In the genomic region with DNA sequence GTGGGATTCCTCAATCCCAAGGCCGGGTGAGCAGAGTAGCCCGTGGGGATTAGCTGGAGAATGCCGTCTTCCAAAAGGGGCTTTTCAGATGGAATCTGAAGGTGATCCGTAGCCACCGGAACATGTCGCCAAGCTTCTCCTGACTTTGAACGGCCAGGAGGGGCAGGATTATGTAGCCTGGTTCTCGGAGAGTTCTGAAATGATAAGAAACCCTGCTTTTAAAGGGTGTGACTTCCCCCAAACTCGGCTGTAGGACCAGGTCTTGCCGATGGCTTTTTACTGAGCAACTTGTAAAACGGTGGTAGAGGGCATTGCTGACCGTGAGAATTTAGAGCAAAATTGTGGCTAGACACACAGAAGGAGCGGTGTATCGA, we compare ENCODE assay signal across 8 mouse cellular contexts. TPM values are rescaled to one million over a fixed set of nuclear protein-coding genes. Genes with fewer than 3 reads are reported as not detected.
DNase-seq lines count a peak whose midpoint lies in the region; ATAC-seq and TF ChIP-seq lines count a peak whose summit lies in the region.

No protein-coding gene starts in this region.

- H3K9me3 ChIP-seq in forebrain, embryonic 12.5 days, result no peaks in the 10 kb centered on the region
- H3K9me3 ChIP-seq in liver, embryonic 14.5 days (ENCODE audit: control insufficient read depth, low read length), result no peaks in the 10 kb centered on the region

- ATAC-seq in forebrain, embryonic 12.5 days (ENCODE audit: low FRiP score), result no peak
- ATAC-seq in liver, embryonic 14.5 days (ENCODE audit: insufficient read depth), result no peak

- no peak for TF ChIP-seq EP300 in heart, adult 2 months (IDR thresholded peaks at IDR 0.05; ENCODE audit: insufficient read depth, low read depth, low read length)
- TF ChIP-seq EP300 in liver, embryonic 14.5 days (IDR thresholded peaks at IDR 0.05; ENCODE audit: low read depth), result no peak

- H3K4me1 ChIP-seq in heart, adult 2 months (ENCODE audit: control insufficient read depth, insufficient read depth, low read length), result no peaks in the 10 kb centered on the region
- H3K4me1 ChIP-seq in forebrain, embryonic 12.5 days, result peaks cover 23% of the 10 kb centered on the region
- peaks cover 0 to 18% of the 10 kb centered on the region in 2 experiments; a peak in 3 of 4 replicates for H3K4me1 ChIP-seq in liver, embryonic 14.5 days (replicated peaks; ENCODE audit: control insufficient read depth in 2 of 2, insufficient read depth in 2 of 2, low read length in 1 of 2)

- H3K27me3 ChIP-seq in heart, adult 2 months (ENCODE audit: control insufficient read depth, insufficient read depth, low read length), result peaks cover 3% of the 10 kb centered on the region; the same call in 1 of the 2 replicates
- H3K27me3 ChIP-seq in forebrain, embryonic 12.5 days, result peaks cover 21% of the 10 kb centered on the region
- H3K27me3 ChIP-seq in liver, embryonic 14.5 days (ENCODE audit: control insufficient read depth, insufficient read depth, low read length), result peaks cover 17% of the 10 kb centered on the region

- no peaks in the 10 kb centered on the region for H3K36me3 ChIP-seq in heart, adult 2 months (ENCODE audit: control insufficient read depth, insufficient read depth, low read length)
- H3K36me3 ChIP-seq in forebrain, embryonic 12.5 days (replicated peaks), result no peaks in the 10 kb centered on the region
- no peaks in the 10 kb centered on the region for H3K36me3 ChIP-seq in liver, embryonic 14.5 days (replicated peaks; ENCODE audit: control insufficient read depth, insufficient read depth, low read depth)

- no peak overlapping the region for H3K9ac ChIP-seq in heart, adult 2 months (ENCODE audit: low read depth, low read length)
- H3K9ac ChIP-seq in forebrain, embryonic 12.5 days, result peak overlapping the region; percentile 84
- H3K9ac ChIP-seq in liver, embryonic 14.5 days (replicated peaks), result peak overlapping the region; percentile 70

- WGBS in heart, adult 2 months, result 8% methylated on average over 14 of the region's 14 CpGs
- WGBS in forebrain, embryonic 12.5 days, result 4% methylated on average over 14 of the region's 14 CpGs
- 4% methylated on average over 14 of the region's 14 CpGs for WGBS in liver, embryonic 14.5 days (ENCODE audit: insufficient replicate concordance)

- DNase-seq in heart, adult 2 months, result no peak
- no peak for DNase-seq in heart, postnatal 4 days
- DNase-seq in CD4-positive helper T cell, adult 2 months (ENCODE audit: low read depth, low spot score), result peak; percentile 13
- DNase-seq in liver, embryonic 14.5 days (ENCODE audit: low read depth in 3 of 3, low spot score in 3 of 3), result no peak
- no peak for DNase-seq in layer of hippocampus, adult 9-10 months (ENCODE audit: low spot score)
- no peak for DNase-seq in thymus, postnatal 14 days
- no peak for DNase-seq in cerebellum, postnatal 4 days (ENCODE audit: low spot score in 2 of 2)

- peak overlapping the region; percentile 96 for H3K4me2 ChIP-seq in forebrain, embryonic 12.5 days
- H3K4me2 ChIP-seq in liver, embryonic 14.5 days (ENCODE audit: low read depth), result peak overlapping the region; percentile 97

- no peaks in the 10 kb centered on the region for H3K79me2 ChIP-seq in heart, adult 2 months (replicated peaks; ENCODE audit: control insufficient read depth, insufficient read depth, low read length)

- no peak for TF ChIP-seq POLR2A in heart, adult 2 months (IDR thresholded peaks at IDR 0.05; ENCODE audit: insufficient read depth, low read depth, low read length)

- H3K27ac ChIP-seq in heart, adult 2 months, result no peak overlapping the region
- no peak overlapping the region for H3K27ac ChIP-seq in forebrain, embryonic 12.5 days
- no peak overlapping the region for H3K27ac ChIP-seq in liver, embryonic 14.5 days

- H3K4me3 ChIP-seq in heart, adult 2 months, result peak overlapping the region; percentile 74
- peak overlapping the region; percentile 83 for H3K4me3 ChIP-seq in forebrain, embryonic 12.5 days (replicated peaks)
- H3K4me3 ChIP-seq in liver, embryonic 14.5 days (ENCODE audit: insufficient read depth in 1 of 2, low read depth in 2 of 2, low read length in 2 of 2), result peak overlapping the region; percentile 60 to 67

- no peak for TF ChIP-seq CTCF in heart, adult 2 months (IDR thresholded peaks at IDR 0.05)
- TF ChIP-seq CTCF in liver, embryonic 14.5 days (IDR thresholded peaks at IDR 0.05; ENCODE audit: low read depth), result no peak

- intact Hi-C loops in heart, adult 2 months (cut with DNase I), result no loop called here

RNA-seq across cellular contexts. Expression of a gene that starts 1.1 kb away (rescaled TPM):
- total RNA-seq in heart, adult 2 months (2021), result 1 to 10 TPM; 2.0 to 2.2 TPM
- polyA plus RNA-seq in heart, adult 2 months (2012; rRNA removed), result 2.4 TPM in 2 replicates
- total RNA-seq in heart, postnatal 4 days (2021), result 1 to 10 TPM; 4.0 to 4.5 TPM
- polyA plus RNA-seq in forebrain, embryonic 12.5 days (2016; fragmentation: Nextera tagmentation; extraction: Ambion mirVana), result 11.4 and 13.5 TPM in 2 replicates
- 1.9 and 2.2 TPM in 2 replicates for polyA plus RNA-seq in liver, embryonic 14.5 days (2012; rRNA removed)
- polyA plus RNA-seq in liver, embryonic 14.5 days (2014; fragmentation: Nextera tagmentation; extraction: Ambion mirVana), result 1.8 and 2.3 TPM in 2 replicates
